ENCODE assay signal across 9 mouse cellular contexts in the genomic region with DNA sequence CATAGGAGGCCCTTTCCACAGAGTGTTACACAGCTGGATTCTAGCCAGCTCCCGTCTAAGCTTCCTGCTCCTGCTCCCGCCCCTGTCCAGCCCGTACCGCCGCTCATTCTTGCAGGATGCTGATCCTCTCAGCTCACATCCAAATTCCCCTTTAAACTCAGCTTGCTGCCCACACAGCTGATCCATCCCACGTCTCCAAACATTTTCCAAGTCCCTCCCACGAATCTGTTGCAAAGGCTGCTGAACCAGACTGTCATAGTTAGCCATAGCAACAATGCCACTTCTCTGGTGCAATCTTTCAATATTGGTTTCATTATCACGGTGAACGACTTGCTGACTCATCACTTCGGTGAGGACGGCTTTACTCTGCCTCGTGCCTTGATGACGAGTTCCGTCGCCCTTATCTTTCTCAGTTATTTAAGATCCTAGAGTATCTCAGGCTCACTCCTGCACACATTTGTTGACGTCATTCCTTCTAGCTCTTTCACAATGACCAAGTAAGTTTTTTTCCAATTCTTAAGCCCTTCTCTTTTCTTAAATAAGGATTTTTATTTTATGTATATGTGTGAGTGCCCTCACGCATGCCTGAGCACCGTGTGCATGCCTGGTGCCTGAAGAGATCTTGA.
DNase-seq lines count a peak whose midpoint lies in the region; ATAC-seq and TF ChIP-seq lines count a peak whose summit lies in the region.
"Had no signal": no experiment of that assay in that cellular context is flagged by ENCODE, and none has a peak within 500 bp of the region (broad histone marks: within the 10 kb centered on the region; RNA-seq: fewer than 3 reads in every experiment).

No protein-coding gene starts in this region.

- intact Hi-C loops in left cerebral cortex, postnatal 10 days (cut with DNase I), result no loop called here

- 53% methylated on average over 18 of the region's 18 CpGs for WGBS in heart, embryonic 10.5 days
- WGBS in hindbrain, embryonic 10.5 days, result 85% methylated on average over 18 of the region's 18 CpGs

- H3K4me3 ChIP-seq in heart, embryonic 10.5 days, result 0 out of 2 replicates have a peak overlapping the region, but pooled peaks have one; percentile 19
- no peak overlapping the region for H3K4me3 ChIP-seq in ES-E14 (ENCODE audit: insufficient read depth in 1 of 2, low read depth in 1 of 2, low read length in 2 of 2, poor library complexity in 1 of 2, severe bottlenecking in 1 of 2)
- H3K4me3 ChIP-seq in hindbrain, embryonic 10.5 days, result no peak overlapping the region
- H3K4me3 ChIP-seq: embryonic facial prominence, embryonic 13.5 days had no signal

- no peak for ATAC-seq in erythroblast, adult 5-6 weeks (replicated peaks; ENCODE audit: low FRiP score, poor library complexity, severe bottlenecking)

- H3K27me3 ChIP-seq in heart, embryonic 10.5 days (ENCODE audit: insufficient read depth, poor library complexity, severe bottlenecking), result no peaks in the 10 kb centered on the region
- H3K27me3 ChIP-seq in hindbrain, embryonic 10.5 days (ENCODE audit: insufficient read depth, poor library complexity, severe bottlenecking), result no peaks in the 10 kb centered on the region
- H3K27me3 ChIP-seq: embryonic facial prominence, embryonic 13.5 days had no signal

- DNase-seq in heart, embryonic 10.5 days (ENCODE audit: low spot score), result no peak
- no peak for DNase-seq in heart, adult 8-10 months (ENCODE audit: low spot score)
- DNase-seq in ES-E14 (ENCODE audit: low read depth, low spot score), result no peak
- peak; percentile 69 for DNase-seq in gonadal fat pad, adult 2 months (ENCODE audit: low read depth)
- peak; percentile 8 to 53 for DNase-seq in left cerebral cortex, postnatal 10 days (ENCODE audit: extremely low spot score in 1 of 2, low spot score in 2 of 2)
- no peak for DNase-seq in cerebellum, adult 9-11 months
- DNase-seq in hindbrain, embryonic 10.5 days (ENCODE audit: low spot score), result no peak

- H3K9ac ChIP-seq in ES-E14 (ENCODE audit: insufficient read depth, low read depth, low read length, poor library complexity, severe bottlenecking), result no peak overlapping the region
- H3K9ac ChIP-seq: embryonic facial prominence, embryonic 13.5 days had no signal

- H3K36me3 ChIP-seq in heart, embryonic 10.5 days, result no peaks in the 10 kb centered on the region
- no peaks in the 10 kb centered on the region for H3K36me3 ChIP-seq in ES-E14 (ENCODE audit: control insufficient read depth, insufficient read depth, low read length, poor library complexity, severe bottlenecking)
- H3K36me3 ChIP-seq in hindbrain, embryonic 10.5 days, result no peaks in the 10 kb centered on the region
- H3K36me3 ChIP-seq: embryonic facial prominence, embryonic 13.5 days had no signal

- in situ Hi-C loops in ES-E14 (cut with MboI; ENCODE audit: low sequenced_read_pairs in 2 of 2, unreplicated experiment in 2 of 2), result no loop called here

- no peak overlapping the region for H3K27ac ChIP-seq in heart, embryonic 10.5 days
- no peak overlapping the region for H3K27ac ChIP-seq in ES-E14 (ENCODE audit: insufficient read depth, low read depth, low read length, poor library complexity, severe bottlenecking)
- no peak overlapping the region for H3K27ac ChIP-seq in hindbrain, embryonic 10.5 days
- H3K27ac ChIP-seq: embryonic facial prominence, embryonic 13.5 days had no signal

- no peaks in the 10 kb centered on the region for H3K9me3 ChIP-seq in heart, embryonic 10.5 days
- H3K9me3 ChIP-seq in ES-E14 (ENCODE audit: control insufficient read depth, insufficient read depth, low read depth, low read length), result no peaks in the 10 kb centered on the region
- no peaks in the 10 kb centered on the region for H3K9me3 ChIP-seq in hindbrain, embryonic 10.5 days
- H3K9me3 ChIP-seq: embryonic facial prominence, embryonic 13.5 days had no signal

- H3K4me1 ChIP-seq in heart, embryonic 10.5 days, result peaks cover 5% of the 10 kb centered on the region; the same call in 1 of the 2 replicates
- H3K4me1 ChIP-seq in ES-E14 (ENCODE audit: control insufficient read depth in 2 of 2, insufficient read depth in 2 of 2, low read length in 2 of 2, poor library complexity in 1 of 2), result no peaks in the 10 kb centered on the region
- no peaks in the 10 kb centered on the region for H3K4me1 ChIP-seq in hindbrain, embryonic 10.5 days (replicated peaks)

TF ChIP-seq in ES-E14, 5 proteins besides CTCF, POLR2A, EP300 and RAD21:
- TF ChIP-seq ZC3H11A (IDR thresholded peaks at IDR 0.05; ENCODE audit: borderline replicate concordance, low read depth, low read length) (no peak), MAFK (IDR thresholded peaks at IDR 0.05; ENCODE audit: insufficient read depth, low read depth, low read length) (peak; percentile 74)

Comparison
In these comparisons a context has a peak if more than half of its experiments do, and no peak if none do; other contexts are left out.
1. DNase-seq: peak in gonadal fat pad, adult 2 months (single experiment) and left cerebral cortex, postnatal 10 days (2 of 2); none in heart, embryonic 10.5 days (single experiment), heart, adult 8-10 months (single experiment), ES-E14 (single experiment), cerebellum, adult 9-11 months (single experiment) and hindbrain, embryonic 10.5 days (single experiment).